Mouse (Mus musculus) heart, postnatal 4 days (tissue): ENCODE data around the gene Trappc12. TPM values are rescaled to one million over a fixed set of nuclear protein-coding genes. Genes with fewer than 3 reads are reported as not detected.
"Not testable (repeated sequence)": the region's sequence is repeated elsewhere in the genome, so short reads cannot be mapped to it uniquely, and the experiment has no call there.

Experiments
- DNase-seq: peaks from one replicate; pipeline ENCODE4 v3.0.0; 2021
- total RNA-seq, 2 experiments: library from RNA; stranded (reverse); gene quantifications; 2 replicates each; pipeline ENCODE4 v1.2.3; 2021

The Trappc12 gene
- total RNA-seq, result 10 to 100 TPM; 24.7 to 25.8 TPM

DNA sequence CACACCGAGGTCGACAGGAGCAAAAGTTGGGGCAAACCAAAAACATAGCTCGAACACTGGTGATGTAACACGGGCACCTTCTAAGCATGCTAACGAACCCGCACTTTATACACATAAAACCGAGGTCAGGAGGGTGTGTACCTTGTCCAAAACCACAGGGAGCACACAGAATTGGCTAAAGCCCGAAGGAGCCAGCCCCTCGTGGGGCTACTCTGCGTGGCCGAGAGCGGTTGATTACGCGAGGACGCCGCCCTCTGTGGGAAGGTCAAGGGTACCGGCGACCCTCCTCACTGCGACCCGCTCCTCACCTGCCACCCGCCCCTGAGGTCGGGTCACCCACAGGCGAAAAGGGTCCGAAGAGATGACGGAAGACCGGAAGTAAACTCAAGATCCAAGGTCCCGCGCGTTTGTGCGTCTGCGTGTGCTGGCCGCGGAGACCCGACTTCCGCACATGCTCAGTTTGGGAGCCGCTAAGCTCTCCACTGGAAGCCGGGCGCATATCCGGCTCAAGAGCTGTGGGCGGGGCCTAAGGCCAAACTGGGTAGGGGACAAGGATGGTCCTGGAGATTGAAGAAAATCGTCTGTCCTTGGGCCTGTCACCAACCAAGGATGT, at the start of gene Trappc12:
TSS of gene Trappc12 (minus strand) at position 452 of the 613 bp plus-strand sequence.
- DNase-seq, result peak; percentile 92

DNA sequence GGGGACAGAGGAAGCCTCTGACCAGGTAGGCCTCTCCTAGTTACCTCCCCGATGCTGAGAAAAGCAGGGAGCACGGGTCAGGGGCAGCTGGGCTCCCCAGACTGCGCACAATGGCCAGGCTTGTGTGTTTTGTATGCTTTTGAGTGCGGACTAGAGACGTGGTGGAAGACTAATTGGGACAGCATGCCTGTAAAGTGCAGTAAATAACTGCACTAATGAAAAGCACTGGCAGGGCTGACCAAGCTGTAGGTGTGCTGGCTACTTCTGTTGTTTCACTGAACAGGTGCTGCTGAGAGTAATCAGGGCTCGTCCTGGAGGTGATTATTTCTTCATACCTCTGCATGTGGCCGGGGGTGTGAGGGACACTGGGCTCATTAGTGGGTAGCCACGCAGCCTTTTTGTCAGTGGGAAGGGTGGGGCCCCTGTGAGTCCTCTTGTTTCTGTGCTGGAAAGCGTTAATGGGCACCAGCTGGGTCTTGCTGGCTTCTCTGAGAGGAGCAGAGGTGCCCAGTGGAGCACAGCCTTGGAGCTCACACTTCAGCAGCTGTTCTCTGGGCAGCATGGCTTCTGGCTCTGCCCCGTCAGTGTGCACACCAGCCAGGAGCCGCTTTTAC, 49.6 kb upstream of the Trappc12 start:
- DNase-seq, result no peak

DNA sequence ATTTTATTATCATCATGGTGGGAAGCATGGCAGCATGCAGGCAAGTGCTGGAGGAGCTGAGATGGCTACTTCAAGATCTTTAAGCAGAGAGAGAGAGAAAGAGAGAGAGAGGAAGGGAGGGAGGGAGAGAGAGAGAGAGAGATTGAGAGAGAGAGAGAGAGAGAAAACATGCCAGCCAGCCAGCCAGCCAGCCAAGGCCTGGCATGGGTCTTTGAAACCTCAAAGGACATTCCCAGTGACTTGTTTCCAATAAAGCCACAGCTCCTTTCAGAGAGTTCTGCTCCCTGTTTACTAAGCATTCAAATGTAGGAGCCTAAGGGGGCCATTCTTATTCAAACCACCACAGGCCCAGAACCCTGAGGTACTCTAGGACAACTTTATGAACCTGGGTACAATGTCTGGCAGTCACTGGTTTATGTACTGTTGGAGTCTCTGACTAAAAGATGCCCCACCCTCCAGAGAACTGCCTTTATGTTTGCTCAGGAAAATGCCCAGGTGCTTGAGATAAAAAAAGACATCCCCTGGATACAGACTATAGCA, 46.7 kb upstream of the Trappc12 start:
- no peak for DNase-seq

DNA sequence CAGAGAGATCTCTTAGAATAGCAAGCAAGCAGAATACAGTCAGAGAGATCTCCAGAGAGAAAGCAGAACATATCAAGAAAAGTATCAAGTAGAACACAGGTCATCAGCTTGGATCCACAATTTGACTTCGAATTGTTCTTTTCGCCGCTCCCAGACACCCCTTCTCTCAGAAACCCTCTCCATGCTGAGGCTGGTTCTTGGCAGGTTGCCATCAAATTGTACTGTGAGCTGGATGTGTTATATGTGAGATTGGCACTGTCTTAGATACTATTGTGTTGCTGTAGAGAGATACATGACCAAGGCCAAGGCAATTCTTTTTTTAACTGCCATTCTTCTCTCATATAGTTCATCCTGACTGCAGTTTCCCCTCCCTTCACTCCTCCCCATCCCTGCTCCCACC, 44.8 kb upstream of the Trappc12 start:
- no peak for DNase-seq

DNA sequence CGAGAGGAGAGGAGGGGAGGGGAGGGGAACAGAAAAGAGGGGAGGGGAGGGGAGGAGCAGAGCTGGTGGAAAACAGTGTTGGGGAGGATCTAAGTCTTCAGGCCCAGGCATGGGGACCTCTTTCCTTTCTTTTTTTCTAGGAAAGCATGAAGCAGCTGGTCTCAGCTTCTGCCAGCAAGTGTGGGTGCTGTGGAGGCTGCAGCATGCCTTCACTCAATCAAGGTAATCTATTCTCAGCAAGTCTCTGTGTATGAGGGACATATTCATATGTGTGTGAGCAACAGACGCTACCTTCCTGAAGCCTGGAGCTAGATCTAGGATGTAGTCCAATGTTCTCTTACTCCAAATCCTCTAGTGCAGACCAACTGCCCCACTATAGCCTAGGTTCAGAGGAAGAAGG, 43.4 kb upstream of the Trappc12 start:
- DNase-seq, result no peak

DNA sequence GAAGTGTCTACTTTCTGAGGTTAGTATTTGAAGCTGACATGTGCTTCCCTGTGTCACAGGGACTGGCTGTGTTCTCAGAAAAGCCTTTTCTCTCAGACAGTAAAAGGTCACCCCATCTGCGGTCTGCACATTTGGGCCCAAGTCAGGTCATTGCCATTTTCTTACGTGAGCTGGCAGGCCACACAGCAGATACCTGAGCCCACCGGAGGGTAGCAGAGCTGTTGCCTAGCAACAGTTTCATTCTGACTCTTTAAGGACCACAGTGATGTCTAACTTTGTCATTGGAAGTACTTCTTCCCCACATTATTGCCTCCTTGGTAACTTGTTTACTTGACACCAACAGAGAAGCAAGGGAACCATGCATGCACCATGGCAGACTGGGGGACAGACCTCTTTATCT, 42.3 kb upstream of the Trappc12 start:
- no peak for DNase-seq

DNA sequence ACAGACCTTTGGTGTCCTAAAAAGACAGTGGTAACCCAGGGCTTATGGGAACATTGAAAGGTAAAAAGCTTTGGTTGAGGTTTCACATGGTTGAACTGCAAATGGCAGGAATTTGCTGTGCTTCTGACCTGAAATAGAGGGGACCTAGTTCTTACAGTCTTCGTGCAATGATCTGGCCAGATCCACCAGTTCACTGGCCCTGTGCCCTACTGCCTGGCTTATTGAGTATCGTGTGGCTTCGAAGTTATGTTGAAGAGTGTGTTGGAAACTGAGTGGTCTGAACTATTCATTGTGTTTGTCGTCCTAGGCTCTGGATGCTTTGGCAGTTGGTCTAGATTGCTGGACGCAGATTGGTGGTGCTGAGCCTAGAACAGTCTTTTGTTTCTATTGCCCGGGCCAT, 36.0 kb upstream of the Trappc12 start:
- DNase-seq, result no peak

DNA sequence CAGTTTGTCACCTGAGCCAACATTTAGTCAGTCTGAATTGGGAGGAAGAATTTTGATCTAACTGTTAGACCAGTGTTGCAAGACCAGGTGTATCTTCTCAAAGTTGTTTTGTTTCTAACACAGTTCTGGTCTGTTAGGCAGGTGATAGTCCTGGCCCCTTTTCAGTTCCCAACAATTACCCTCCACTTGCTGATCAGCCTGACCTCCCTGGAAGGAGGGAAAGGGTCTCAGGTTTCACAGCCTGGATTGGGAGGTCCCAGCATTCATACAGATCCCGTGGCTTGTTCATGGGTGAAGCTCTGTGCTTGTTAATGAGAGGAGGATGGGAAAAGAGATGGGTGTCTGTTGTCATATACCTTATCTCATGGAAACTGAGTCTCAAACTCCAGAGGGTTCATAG, 35.0 kb upstream of the Trappc12 start:
- DNase-seq, result no peak

DNA sequence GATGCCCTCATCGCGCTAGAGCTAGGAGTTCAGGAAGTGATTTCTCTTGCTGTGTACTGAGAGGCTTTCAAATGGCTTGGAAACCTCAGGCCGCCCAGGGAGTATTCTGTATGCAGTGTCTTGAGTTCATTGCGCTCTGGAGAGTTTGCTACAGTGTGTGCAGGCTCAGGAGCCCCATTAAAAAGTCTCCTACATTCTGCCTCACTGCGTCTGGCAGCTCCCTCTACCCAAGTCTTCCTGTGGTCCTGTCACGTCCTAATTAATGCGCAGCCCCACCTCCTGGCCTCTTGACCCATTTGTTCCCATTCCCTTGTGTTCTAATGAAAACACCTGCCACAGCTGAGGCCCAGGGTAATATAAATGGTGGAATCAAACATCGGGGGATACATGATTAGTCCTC, 34.6 kb upstream of the Trappc12 start:
- no peak for DNase-seq

DNA sequence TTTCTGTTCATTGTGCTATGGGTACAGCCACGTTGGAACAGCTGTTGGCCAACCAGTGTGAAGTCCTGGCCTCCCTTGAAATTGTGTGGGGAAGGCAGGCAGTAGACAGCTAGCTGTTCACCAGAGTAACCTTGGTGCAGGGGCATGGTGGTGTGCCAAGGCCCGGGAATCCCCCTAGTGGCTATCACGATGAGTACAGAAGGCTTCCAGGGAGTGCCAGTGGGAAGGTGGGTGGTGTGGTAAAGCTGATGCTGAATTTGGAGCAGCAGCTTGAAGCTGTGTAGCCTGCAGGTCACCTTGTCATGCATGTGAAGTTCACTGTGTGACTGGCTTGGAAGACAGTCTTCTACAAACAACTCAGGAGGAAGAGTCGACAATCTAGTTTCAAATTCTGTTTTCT, 34.1 kb upstream of the Trappc12 start:
- DNase-seq, result peak; percentile 61

DNA sequence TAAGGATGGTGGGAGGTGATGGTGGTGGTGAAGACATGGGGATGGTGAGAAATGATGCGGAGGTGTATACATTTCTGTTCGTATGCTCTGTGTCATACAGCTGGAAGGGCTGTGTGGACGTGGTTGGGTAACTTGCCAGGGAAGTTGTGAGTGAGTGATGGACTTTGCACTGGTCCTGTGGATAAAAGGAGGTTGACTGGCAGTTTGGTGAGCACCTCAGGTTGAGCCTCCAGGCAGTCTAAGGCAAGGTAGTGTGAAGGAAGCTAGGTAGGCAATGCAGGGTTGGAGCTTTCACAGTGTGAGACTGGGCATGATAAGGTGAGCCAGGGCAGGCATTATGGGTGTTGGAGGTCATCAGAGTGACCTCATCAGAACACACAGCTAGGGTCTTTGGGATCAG, 32.4 kb upstream of the Trappc12 start:
- DNase-seq, result no peak

DNA sequence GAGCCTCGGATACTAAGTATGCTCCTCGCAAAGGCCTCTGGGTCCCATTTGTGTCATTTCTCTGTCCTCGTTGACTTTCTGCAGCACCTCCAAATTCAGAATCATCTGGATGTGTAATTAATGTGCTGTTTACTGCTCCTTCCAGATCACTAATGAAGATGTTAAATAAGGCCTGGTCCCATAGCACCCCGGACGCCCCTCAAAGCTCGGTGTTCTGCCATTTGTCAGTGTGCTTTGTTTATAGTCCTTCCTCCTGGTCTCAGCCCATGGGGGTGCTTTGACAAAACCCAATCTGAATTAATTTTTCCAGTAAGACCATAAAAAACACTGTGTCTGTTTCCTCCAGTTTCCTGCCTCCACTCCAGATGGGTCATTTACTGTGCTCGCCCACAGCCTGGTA, 29.9 kb upstream of the Trappc12 start:
- DNase-seq, result no peak

DNA sequence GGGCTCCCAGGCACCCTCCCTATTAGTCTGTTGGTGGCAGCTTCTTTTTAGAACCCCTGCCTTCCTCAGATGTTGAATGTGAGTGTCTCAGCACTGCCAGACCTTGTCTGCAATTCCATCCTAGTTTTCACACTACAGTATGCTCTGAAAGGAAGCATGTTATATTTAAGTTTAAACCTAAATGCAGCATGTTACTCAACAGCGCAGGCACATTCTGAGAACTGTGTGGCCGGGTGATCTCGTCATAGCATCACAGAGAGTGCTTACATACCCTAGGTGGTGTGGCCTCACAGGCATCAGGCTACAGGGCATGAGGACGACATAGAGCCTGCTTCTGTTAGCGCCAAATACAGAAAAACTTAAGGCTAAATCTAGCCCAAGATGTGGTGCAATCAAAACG, 25.4 kb upstream of the Trappc12 start:
- no peak for DNase-seq

DNA sequence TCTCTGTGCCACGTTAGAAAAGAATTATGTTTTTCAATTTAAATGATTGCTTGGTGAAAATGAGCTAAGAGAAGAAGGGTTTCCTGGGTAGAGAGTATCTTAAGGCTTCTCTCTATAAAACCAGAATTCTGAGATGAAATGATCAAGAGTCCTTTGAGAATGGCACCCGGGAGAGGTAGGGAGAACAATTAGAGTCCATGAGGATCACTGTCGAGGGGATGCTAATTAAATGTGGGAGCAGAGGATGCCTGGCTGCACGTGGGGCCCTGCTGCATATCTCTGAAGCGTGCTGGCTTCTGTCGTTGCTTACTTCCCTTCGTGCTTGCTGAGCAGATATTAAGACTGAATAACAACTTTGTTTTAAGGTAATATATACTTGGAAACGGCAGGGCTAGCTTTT, 24.8 kb upstream of the Trappc12 start:
- no peak for DNase-seq

DNA sequence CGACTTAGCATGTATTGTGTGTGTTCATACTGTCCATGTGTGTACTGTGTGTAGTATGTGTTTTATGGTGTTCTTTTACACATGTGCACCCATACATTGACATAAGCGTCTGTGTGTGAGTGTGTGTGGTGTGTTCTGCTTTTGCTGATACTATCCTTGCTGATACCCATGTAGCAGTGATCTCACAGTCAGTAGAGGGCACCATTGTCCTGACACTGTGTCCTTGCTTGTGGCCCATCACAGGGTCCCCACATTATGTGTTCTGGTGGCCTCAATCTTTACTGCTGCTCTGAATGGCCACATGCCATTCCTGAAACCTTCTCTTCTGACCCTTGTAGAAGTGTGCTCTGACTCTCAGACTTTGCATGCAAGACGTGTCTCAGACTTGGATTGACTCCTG, 23.5 kb upstream of the Trappc12 start:
- DNase-seq, result no peak

DNA sequence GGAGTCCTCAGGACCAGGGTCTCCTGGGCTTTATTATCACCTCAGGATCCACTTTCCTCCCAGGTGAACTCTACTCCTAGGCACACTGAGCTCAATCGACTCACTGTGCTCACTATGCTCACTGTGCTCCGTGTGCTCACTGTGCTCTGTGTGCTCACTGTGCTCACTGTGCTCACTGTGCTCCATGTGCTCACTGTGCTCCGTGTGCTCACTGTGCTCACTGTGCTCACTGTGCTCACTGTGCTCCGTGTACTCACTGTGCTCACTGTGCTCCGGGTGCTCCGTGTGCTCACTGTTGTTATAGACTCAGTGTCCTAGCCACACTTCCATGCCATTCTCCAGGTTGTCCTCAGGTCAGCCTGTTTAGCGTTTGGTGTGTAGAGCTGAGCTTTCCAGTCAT, 19.7 kb upstream of the Trappc12 start:
- DNase-seq, result no peak

DNA sequence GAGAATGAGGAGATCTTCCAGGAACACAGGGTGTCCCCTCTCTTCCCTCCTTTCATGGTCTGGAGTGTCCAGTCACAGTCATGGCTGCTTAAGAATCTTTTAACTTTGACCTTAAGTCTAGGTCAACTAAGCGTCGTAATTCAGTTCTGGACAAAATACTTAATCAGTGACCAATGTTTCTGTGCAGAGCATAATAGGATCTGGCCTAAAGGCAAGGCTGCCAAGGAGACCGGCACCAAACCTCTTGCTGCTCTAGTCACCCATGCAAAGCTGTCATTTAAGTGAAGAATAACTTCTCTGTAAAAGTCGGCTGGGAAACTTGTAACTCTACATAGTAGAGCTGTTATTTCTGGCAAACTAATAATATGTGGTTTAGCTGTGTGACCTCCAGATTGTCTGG, 5.7 kb upstream of the Trappc12 start:
- no peak for DNase-seq

DNA sequence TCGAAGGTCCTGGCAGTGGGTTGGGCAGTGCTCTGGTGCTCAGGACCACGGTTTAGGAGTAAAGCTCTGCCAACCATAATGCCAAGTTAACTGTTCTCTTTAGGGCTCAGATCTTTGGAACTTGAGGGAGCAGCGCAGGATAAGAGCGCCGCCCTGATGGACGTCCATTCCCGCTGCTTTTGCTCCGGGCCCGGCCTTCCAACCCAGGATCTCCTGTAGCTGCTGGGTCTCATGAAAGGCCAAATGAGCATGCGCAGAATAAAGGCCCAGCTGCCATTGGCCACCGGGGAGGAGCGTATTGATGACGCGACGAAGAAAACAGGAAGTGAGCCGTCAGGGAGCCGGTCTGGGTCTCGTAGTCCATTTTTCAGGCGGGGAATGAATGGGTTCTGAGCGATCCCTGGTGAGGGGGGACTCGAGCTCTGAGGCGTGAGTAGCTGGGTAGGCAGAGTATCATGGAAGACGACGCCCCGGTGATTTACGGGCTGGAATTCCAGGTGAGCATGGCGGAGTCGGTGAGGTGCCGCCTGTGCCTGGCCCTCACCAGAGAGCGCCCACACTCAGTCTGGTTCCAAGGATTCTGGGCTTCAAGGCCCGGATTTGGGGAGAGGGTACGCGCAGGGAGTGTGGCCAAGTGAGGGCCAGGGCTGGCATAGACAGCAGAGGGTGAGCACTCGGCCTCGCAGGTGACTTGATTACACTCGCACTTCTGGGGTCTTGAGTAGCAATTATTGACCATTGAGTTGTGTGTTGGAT, 1.4 kb upstream of the Trappc12 start, which contains the start of gene Eipr1:
TSS of gene Eipr1 (plus strand) at position 296 of the 756 bp plus-strand sequence.
- DNase-seq, result peak; percentile 90

DNA sequence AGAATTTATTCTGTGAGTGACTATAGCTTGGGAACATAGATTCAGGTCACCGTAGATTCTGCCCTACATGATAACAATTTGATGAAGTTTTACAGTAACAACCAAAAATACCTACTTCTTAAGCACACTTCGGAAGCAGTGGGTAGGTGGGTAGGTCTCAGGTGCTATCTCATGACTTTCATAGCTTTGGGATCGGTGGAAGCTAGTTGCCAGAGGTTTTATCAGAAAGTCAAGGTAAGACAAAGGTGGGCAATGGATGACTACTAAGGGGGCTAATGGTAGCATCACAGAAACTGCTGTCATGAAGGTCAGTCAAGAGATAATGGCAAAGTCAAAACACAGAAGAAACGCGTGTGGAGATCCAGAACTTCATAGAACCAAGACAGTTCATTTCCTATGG, 604 bp upstream of the Trappc12 start:
- DNase-seq, result no peak

DNA sequence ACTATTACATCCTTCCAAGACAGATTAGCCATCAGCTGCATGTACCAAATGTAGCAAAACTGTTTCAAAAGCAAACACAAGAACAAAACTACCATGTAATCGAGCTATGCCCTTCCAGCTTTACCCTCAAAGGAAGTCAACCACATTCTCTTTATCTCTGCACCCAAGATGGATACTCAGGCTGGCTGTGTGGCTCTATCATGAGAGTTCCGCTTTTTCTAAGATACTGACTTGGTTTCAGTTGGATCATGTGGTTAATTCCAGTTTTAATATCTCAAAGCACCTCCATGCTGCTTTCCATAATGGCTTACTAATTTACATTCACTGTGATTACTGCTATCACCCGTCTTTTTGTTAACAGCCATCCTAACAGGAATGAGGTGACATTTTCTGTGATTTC, 6.9 kb downstream of the Trappc12 start:
- DNase-seq, result no peak

DNA sequence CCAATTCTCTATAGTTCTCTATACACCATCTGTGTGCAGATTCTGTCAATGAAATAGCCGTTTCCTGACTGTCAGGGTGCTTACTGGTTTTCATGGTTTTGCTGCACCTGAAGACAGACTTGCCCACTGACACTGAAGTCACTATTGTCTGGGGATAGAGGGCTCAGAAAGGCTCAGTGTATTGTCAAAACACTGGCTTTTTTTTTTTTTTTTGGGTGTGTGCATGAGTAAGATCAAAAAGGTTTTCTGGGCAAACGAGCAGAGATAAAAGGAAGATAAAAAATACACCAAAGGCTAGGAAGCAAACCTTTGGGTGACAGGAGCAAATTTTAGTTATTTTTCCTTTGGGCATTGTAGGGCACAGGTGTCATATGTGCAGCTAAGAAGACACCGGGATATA, 15.0 kb downstream of the Trappc12 start:
- DNase-seq, result no peak

DNA sequence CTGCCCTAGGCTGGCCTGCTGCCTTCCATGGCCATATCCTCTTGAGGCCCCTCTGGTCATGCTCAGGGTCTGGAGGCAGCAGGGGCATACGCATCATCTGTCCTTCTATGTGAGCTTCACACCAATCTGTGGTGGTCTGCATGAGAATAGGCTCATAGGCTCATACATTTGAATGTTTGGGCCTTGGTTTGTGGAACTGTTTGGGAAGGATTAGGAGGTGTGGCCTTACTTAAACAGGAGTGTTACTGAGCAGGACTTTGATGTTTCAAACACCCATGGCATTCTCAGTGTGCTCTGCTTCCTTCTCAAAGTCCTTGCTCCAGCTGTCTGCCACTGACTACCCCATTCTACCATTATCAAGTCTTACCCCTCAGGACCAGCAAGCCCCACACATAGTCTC, 16.0 kb downstream of the Trappc12 start:
- no peak for DNase-seq

DNA sequence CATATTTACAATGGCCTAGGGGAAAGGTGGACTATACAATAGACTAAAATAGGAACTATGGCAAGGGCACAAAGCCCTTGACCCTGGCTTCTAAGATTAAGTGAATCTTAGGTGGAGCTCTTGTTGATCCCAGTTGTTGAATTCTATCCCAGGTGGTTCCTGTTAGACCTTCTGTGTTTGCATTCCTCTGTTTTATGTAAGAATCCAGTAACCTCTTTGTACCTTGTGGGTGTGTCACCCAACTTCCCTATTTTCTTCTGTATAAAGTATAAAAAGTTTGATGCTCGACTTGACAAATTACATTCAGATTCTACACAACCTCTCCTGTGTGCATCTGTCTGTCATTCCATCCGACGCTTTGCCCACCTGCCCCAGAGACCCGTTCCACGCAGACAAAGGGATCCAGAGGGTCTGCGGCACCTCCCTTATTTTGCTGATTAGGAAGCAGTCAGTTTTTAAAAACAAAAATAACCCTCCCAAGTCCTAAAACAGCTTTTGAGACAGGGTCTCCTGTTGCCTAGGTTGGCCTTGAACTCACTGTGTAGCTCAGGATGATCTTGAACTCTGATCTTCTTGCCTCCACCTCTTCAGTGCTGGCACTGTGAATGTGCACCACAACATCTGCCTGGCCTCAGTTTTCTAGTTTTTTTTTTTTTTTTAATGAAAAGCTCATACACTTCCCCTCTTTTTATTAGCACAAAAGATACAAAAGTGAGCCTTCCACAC, 16.6 kb downstream of the Trappc12 start:
- not testable (repeated sequence) for DNase-seq
